Mouse (Mus musculus) lung, embryonic 14.5 days (tissue): ENCODE measurements around the gene Aagab. TPM values are rescaled to one million over a fixed set of nuclear protein-coding genes. Genes with fewer than 3 reads are reported as not detected.
A peak's percentile ranks its signal among the peaks of the same experiment; 100 is the strongest.

Experiments
- ATAC-seq: fragments of 200-750 bp; cut with Nextera tagmentation; 2 replicates; pipeline ENCODE4 v1.8.0; 2017; ENCODE audit warnings: mild to moderate bottlenecking, moderate TSS enrichment, moderate library complexity; ENCODE audit not compliant: insufficient read depth
- DNase-seq: peaks from one replicate; pipeline ENCODE4 v3.0.0-alpha.2; 2015
- H3K27ac ChIP-seq: fragments of 300-500 bp; sonication (generic); 2 replicates; pipeline ENCODE4 v1.5.1; 2014; ENCODE audit warnings: low read depth, mild to moderate bottlenecking, moderate library complexity
- H3K27me3 ChIP-seq: fragments of 300-500 bp; sonication (generic); 2 replicates; pipeline ENCODE4 v1.6.1; 2014; ENCODE audit warnings: low read length, control low read depth; ENCODE audit not compliant: insufficient read depth
- H3K36me3 ChIP-seq: fragments of 300-500 bp; sonication (generic); 2 replicates; pipeline ENCODE4 v1.6.1; 2014; ENCODE audit warnings: control low read depth; ENCODE audit not compliant: insufficient read depth
- H3K4me1 ChIP-seq: fragments of 300-500 bp; sonication (generic); 2 replicates; pipeline ENCODE4 v1.6.1; 2014; ENCODE audit warnings: antibody characterized with exemption, control low read depth; ENCODE audit not compliant: insufficient read depth
- H3K4me2 ChIP-seq: fragments of 300-500 bp; sonication (generic); 2 replicates; pipeline ENCODE4 v1.6.1; 2014; ENCODE audit warnings: mild to moderate bottlenecking
- H3K4me3 ChIP-seq: fragments of 300-500 bp; sonication (generic); 2 replicates; pipeline ENCODE4 v1.5.1; 2014; ENCODE audit warnings: low read depth, low read length
- H3K9ac ChIP-seq: fragments of 300-500 bp; sonication (generic); 2 replicates; pipeline ENCODE4 v1.6.1; 2014
- H3K9me3 ChIP-seq: fragments of 300-500 bp; sonication (generic); 2 replicates; pipeline ENCODE4 v1.6.1; 2016; ENCODE audit warnings: low read depth, low read length, control low read depth
- CTCF ChIP-seq: IDR thresholded peaks from 2 replicates; pipeline ENCODE4 v1.5.1; 2016; ENCODE audit warnings: antibody characterized with exemption, low read depth
- WGBS: fragments of 180-500 bp; shearing (Covaris S2); extraction: QIAGEN DNeasy Blood & Tissue Kit; methylation state at CpG from one replicate; pipeline ENCODE4 v1.1.7; 2014; 5-methylcytosine and 5-hydroxymethylcytosine counted together
- polyA plus RNA-seq: library from polyadenylated mRNA; unstranded; fragments of >200 nt; fragmentation: Nextera tagmentation; extraction: Ambion mirVana; gene quantifications from 2 replicates; pipeline ENCODE4 v1.2.1, GENCODE M21; 2014

The Aagab gene
- polyA plus RNA-seq, 1 experiment from 2014 or later = 27.3 TPM

DNA sequence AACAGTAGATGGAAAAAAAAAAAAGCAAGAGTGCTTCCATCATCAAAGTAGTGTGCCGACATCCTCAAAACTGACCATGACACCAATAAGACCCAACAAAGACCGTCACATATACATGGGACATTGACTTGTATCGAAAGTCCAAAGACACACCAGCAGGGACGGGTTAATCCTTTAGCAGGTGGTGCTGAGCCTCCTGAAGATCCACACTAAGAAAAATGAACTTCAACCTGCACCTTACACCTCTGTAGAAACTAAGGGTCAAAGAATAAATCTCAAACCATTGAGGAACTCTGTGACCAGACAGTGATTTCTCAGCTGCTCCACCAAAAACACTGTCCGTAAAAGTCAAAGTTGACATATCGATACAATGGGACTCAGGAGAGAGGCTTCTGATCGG lies 67.4 kb downstream of the Aagab start:
- WGBS = 92% methylated on average over 7 of the region's 7 CpGs
- TF ChIP-seq CTCF = no peak
- Histone ChIP-seq H3K4me3 (no peak overlapping the region), H3K36me3 (peaks cover 16% of the 10 kb centered on the region; the same call in 1 of the 2 replicates), H3K27me3 (no peaks in the 10 kb centered on the region), H3K4me1 (peaks cover 37% of the 10 kb centered on the region), H3K9me3 (no peaks in the 10 kb centered on the region), H3K27ac (no peak overlapping the region), H3K4me2 (no peak overlapping the region), H3K9ac (no peak overlapping the region)
- ATAC-seq = no peak
- DNase-seq = no peak

DNA sequence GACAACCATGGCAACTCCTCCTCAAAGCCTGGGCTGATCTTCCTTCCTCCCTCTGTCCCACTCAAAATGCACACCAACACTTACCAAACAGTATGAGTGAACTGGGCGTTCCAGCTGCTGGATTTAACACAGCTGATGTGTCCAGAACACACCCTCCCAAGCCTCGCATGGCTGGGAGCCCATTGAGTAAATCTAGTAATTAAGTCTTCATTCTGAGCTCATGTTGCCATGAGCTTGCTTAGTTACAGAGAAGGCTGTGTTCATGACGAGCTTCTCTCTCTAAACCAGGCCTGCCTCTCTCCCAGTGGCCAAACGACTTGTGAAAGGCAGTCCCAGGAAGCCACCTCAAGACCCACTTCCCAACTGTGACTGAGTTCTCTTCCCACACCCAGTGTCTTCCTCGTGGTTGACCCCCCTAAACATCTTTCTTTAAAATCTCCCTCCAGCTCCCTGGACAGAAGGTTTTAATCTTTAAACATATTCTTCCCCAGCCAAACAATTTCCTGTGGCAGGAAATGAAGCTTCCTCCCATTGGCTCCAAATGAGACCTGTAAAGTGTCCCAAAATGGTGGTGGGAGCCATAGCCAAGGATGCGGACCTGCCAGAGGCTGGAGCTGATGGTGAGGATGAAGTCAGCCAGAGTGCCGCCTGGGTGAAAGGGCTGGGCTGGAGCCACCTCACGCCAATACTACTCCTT lies 70.5 kb downstream of the Aagab start:
- Histone ChIP-seq H3K4me1 (peaks cover 23% of the 10 kb centered on the region), H3K27ac (0 out of 2 replicates have a peak overlapping the region, but pooled peaks have one; percentile 15), H3K27me3 (no peaks in the 10 kb centered on the region), H3K36me3 (0 out of 2 replicates have a peak, but pooled peaks cover 3% of the 10 kb centered on the region), H3K9me3 (no peaks in the 10 kb centered on the region), H3K4me2 (no peak overlapping the region), H3K9ac (no peak overlapping the region), H3K4me3 (no peak overlapping the region)
- ATAC-seq (no peak), DNase-seq (no peak)
- WGBS = 60% methylated on average over 8 of the region's 8 CpGs
- no peak for TF ChIP-seq CTCF

GRCm38 (mm10) chr9:63673494-63673805 lies 71.0 kb downstream of the Aagab start:
- H3K4me1 ChIP-seq = peaks cover 18% of the 10 kb centered on the region

DNA sequence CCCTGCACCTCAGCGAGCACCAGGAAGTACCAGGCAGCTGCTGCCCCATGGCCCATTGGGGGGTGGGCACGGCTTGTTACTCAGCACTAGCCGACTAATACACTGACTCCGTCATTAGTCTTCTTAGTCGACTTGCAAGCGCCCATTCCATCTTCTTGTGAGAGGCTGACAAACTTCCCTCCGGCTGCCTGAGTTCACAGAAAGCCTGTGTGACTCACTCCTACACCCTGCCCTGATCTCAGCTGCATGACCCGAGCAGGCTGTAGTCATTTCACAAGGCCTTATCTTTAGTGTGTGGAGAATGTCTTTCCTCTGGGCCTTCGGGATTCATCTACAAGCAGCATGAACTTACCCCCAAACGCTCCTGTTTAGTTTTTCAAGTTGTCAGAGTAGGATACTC lies 72.2 kb downstream of the Aagab start:
- no peak overlapping the region for H3K4me2 ChIP-seq
- no peak overlapping the region for H3K9ac ChIP-seq
- peaks cover 12% of the 10 kb centered on the region for H3K4me1 ChIP-seq
- WGBS = 64% methylated on average over 10 of the region's 10 CpGs
- no peaks in the 10 kb centered on the region for H3K27me3 ChIP-seq
- H3K9me3 ChIP-seq = no peaks in the 10 kb centered on the region
- DNase-seq (no peak), ATAC-seq (no peak)
- 0 out of 2 replicates have a peak, but pooled peaks cover 3% of the 10 kb centered on the region for H3K36me3 ChIP-seq
- TF ChIP-seq CTCF = no peak
- no peak overlapping the region for H3K4me3 ChIP-seq
- no peak overlapping the region for H3K27ac ChIP-seq

More at GRCm38 (mm10) chr9:63673494-63673805, 71.0 kb downstream of the Aagab start:
- 73% methylated on average over 3 of the region's 3 CpGs for WGBS
- ATAC-seq (no peak), DNase-seq (no peak)
- Histone ChIP-seq H3K27me3 (no peaks in the 10 kb centered on the region), H3K27ac (no peak overlapping the region), H3K9ac (no peak overlapping the region), H3K4me2 (no peak overlapping the region), H3K9me3 (no peaks in the 10 kb centered on the region), H3K4me3 (no peak overlapping the region), H3K36me3 (0 out of 2 replicates have a peak, but pooled peaks cover 3% of the 10 kb centered on the region)
- no peak for TF ChIP-seq CTCF

GRCm38 (mm10) chr9:63677621-63678020 lies 75.2 kb downstream of the Aagab start:
- no peak overlapping the region for H3K27ac ChIP-seq
- H3K9me3 ChIP-seq = no peaks in the 10 kb centered on the region
- H3K4me1 ChIP-seq = peaks cover 17% of the 10 kb centered on the region
- H3K27me3 ChIP-seq = no peaks in the 10 kb centered on the region
- H3K4me3 ChIP-seq = no peak overlapping the region
- no peak for ATAC-seq
- no peak for DNase-seq
- H3K4me2 ChIP-seq = no peak overlapping the region
- WGBS = 40% methylated on average over 3 of the region's 3 CpGs
- H3K36me3 ChIP-seq = no peaks in the 10 kb centered on the region
- TF ChIP-seq CTCF = no peak
- no peak overlapping the region for H3K9ac ChIP-seq

GRCm38 (mm10) chr9:63678076-63678475 lies 75.6 kb downstream of the Aagab start:
- TF ChIP-seq CTCF = no peak
- Histone ChIP-seq H3K27me3 (no peaks in the 10 kb centered on the region), H3K9me3 (no peaks in the 10 kb centered on the region), H3K36me3 (no peaks in the 10 kb centered on the region), H3K27ac (no peak overlapping the region), H3K9ac (no peak overlapping the region), H3K4me2 (no peak overlapping the region), H3K4me3 (no peak overlapping the region), H3K4me1 (peaks cover 20% of the 10 kb centered on the region)
- WGBS = 65% methylated on average over 1 of the region's 1 CpGs
- ATAC-seq = peak; percentile 67; the same call in 1 of the 2 replicates
- DNase-seq = peak; percentile 56

- 0 out of 2 replicates have a peak overlapping the region, but pooled peaks have one; percentile 0 for H3K27ac ChIP-seq
- no peaks in the 10 kb centered on the region for H3K9me3 ChIP-seq
- H3K4me3 ChIP-seq = no peak overlapping the region
- H3K4me1 ChIP-seq = peaks cover 12% of the 10 kb centered on the region
- no peak overlapping the region for H3K4me2 ChIP-seq
- TF ChIP-seq CTCF = no peak
- DNase-seq = peak; percentile 66
- H3K27me3 ChIP-seq = no peaks in the 10 kb centered on the region
- H3K9ac ChIP-seq = no peak overlapping the region
- H3K36me3 ChIP-seq = no peaks in the 10 kb centered on the region
- 44% methylated on average over 9 of the region's 9 CpGs for WGBS
- peak; percentile 21; the same call in 1 of the 2 replicates for ATAC-seq
Measured at GRCm38 (mm10) chr9:63682301-63682700, 79.8 kb downstream of the Aagab start.
